Mouse (Mus musculus) urinary bladder, postnatal 10 days (tissue): ENCODE results near the gene Heatr4.

ENCODE experiments used
- DNase-seq: peaks from one replicate; pipeline ENCODE4 v3.0.0; 2022; ENCODE audit warnings: low spot score

The Heatr4 gene

GRCm38 (mm10) chr12:83937600-83937999 is 47.1 kb downstream of the Heatr4 start:
- no peak for DNase-seq

- DNase-seq = no peak
Observed at GRCm38 (mm10) chr12:83929186-83929804, 55.4 kb downstream of the Heatr4 start.

GRCm38 (mm10) chr12:83927747-83928146 is 56.9 kb downstream of the Heatr4 start:
- DNase-seq = no peak

- no peak for DNase-seq
Observed at GRCm38 (mm10) chr12:83926061-83926460, 58.6 kb downstream of the Heatr4 start.

- no peak for DNase-seq
Observed at GRCm38 (mm10) chr12:83925160-83925703, 59.4 kb downstream of the Heatr4 start.

GRCm38 (mm10) chr12:83924332-83924731 is 60.3 kb downstream of the Heatr4 start:
- DNase-seq = no peak

- no peak for DNase-seq
Observed at GRCm38 (mm10) chr12:83923486-83923859, 61.2 kb downstream of the Heatr4 start.

GRCm38 (mm10) chr12:83922724-83923485 is 61.7 kb downstream of the Heatr4 start:
- DNase-seq = no peak

- peak; percentile 88 for DNase-seq
Observed at GRCm38 (mm10) chr12:83921535-83922381, 62.9 kb downstream of the Heatr4 start, which contains the start of gene Numb. Numb (minus strand) TSS chr12:83921934.

GRCm38 (mm10) chr12:83920721-83921441 is 63.8 kb downstream of the Heatr4 start:
- no peak for DNase-seq

GRCm38 (mm10) chr12:83916884-83917283 is 67.8 kb downstream of the Heatr4 start:
- DNase-seq = no peak

GRCm38 (mm10) chr12:83914797-83915196 is 69.9 kb downstream of the Heatr4 start:
- no peak for DNase-seq

- no peak for DNase-seq
Observed at GRCm38 (mm10) chr12:83914202-83914740, 70.4 kb downstream of the Heatr4 start.

- no peak for DNase-seq
Observed at GRCm38 (mm10) chr12:83910451-83910850, 74.2 kb downstream of the Heatr4 start.
